ENCODE assay signal across 24 mouse cellular contexts in the genomic region with DNA sequence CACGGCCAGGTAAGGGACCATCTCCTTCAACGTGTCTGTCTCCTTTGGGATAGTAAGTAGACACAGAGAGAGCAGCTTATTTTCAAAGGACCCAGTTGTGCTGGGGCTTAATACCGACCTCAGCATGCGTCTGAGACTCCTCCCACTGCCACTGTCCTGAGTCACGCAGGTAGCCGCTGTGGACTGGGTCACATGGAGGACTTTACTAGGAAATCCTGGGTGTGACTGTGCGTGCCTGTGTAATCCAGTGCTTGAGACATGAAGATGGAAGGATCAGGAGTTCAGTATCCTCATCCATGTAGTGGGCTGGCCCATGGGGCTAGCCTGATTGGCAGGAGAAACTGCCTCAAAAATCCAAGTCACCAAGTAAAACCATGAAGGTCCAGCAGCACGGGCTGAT.
A peak's percentile ranks its signal among the peaks of the same experiment; 100 is the strongest.
DNase-seq lines count a peak whose midpoint lies in the region; ATAC-seq and TF ChIP-seq lines count a peak whose summit lies in the region.
"Had no signal": no experiment of that assay in that cellular context is flagged by ENCODE, and none has a peak within 500 bp of the region (broad histone marks: within the 10 kb centered on the region; RNA-seq: fewer than 3 reads in every experiment).

No protein-coding gene starts in this region.

- H3K9ac ChIP-seq in embryonic facial prominence, embryonic 14.5 days (ENCODE audit: low read depth, low read length), result no peak overlapping the region
- no peak overlapping the region for H3K9ac ChIP-seq in kidney, embryonic 14.5 days (ENCODE audit: low read depth, low read length)
- H3K9ac ChIP-seq in stomach, postnatal 0 days (ENCODE audit: low read length), result no peak overlapping the region
- H3K9ac ChIP-seq: embryonic facial prominence, embryonic 13.5 days; forebrain, embryonic 12.5 days; forebrain, postnatal 0 days had no signal

- H3K27me3 ChIP-seq in embryonic facial prominence, embryonic 14.5 days (replicated peaks; ENCODE audit: control insufficient read depth, insufficient read depth, low read length), result no peaks in the 10 kb centered on the region
- no peaks in the 10 kb centered on the region for H3K27me3 ChIP-seq in embryonic facial prominence, embryonic 10.5 days (replicated peaks; ENCODE audit: low read depth, poor library complexity, severe bottlenecking)
- H3K27me3 ChIP-seq in kidney, adult 2 months (replicated peaks; ENCODE audit: control insufficient read depth, insufficient read depth, low read length), result no peaks in the 10 kb centered on the region
- H3K27me3 ChIP-seq in kidney, embryonic 14.5 days (ENCODE audit: control insufficient read depth, insufficient read depth, low read length), result no peaks in the 10 kb centered on the region
- H3K27me3 ChIP-seq in stomach, postnatal 0 days (ENCODE audit: control insufficient read depth, insufficient read depth, low read length), result no peaks in the 10 kb centered on the region
- H3K27me3 ChIP-seq: CH12.LX; embryonic facial prominence, embryonic 13.5 days; forebrain, embryonic 12.5 days; Patski had no signal

- H3K4me1 ChIP-seq in embryonic facial prominence, embryonic 14.5 days (ENCODE audit: control insufficient read depth, insufficient read depth, low read length), result no peaks in the 10 kb centered on the region
- peaks cover 8% of the 10 kb centered on the region; the same call in 1 of the 2 replicates for H3K4me1 ChIP-seq in embryonic facial prominence, embryonic 10.5 days
- H3K4me1 ChIP-seq in kidney, adult 2 months (ENCODE audit: control insufficient read depth, insufficient read depth, low read length), result peaks cover 8% of the 10 kb centered on the region; the same call in 1 of the 2 replicates
- no peaks in the 10 kb centered on the region for H3K4me1 ChIP-seq in kidney, embryonic 14.5 days (ENCODE audit: control insufficient read depth, insufficient read depth, low read length)
- no peaks in the 10 kb centered on the region for H3K4me1 ChIP-seq in stomach, postnatal 0 days (replicated peaks; ENCODE audit: control insufficient read depth, insufficient read depth)
- H3K4me1 ChIP-seq: forebrain, embryonic 12.5 days had no signal

- no peak for TF ChIP-seq POLR2A in kidney, adult 2 months (IDR thresholded peaks at IDR 0.05; ENCODE audit: low read depth, low read length)

- TF ChIP-seq CTCF in kidney, adult 2 months (conservative IDR thresholded peaks at IDR 0.05; ENCODE audit: insufficient read depth, insufficient read length, low read depth, low read length), result no peak
- no peak for TF ChIP-seq CTCF in stomach, postnatal 0 days (IDR thresholded peaks at IDR 0.05; ENCODE audit: low read depth)

- no peaks in the 10 kb centered on the region for H3K9me3 ChIP-seq in embryonic facial prominence, embryonic 14.5 days (ENCODE audit: control insufficient read depth, low read length)
- no peaks in the 10 kb centered on the region for H3K9me3 ChIP-seq in embryonic facial prominence, embryonic 10.5 days
- no peaks in the 10 kb centered on the region for H3K9me3 ChIP-seq in kidney, embryonic 14.5 days (ENCODE audit: control insufficient read depth, low read length)
- H3K9me3 ChIP-seq in stomach, postnatal 0 days (ENCODE audit: control insufficient read depth, low read length), result no peaks in the 10 kb centered on the region
- H3K9me3 ChIP-seq: embryonic facial prominence, embryonic 13.5 days; forebrain, embryonic 12.5 days; G1E had no signal

- H3K36me3 ChIP-seq in embryonic facial prominence, embryonic 14.5 days (ENCODE audit: control insufficient read depth, insufficient read depth, low read length), result no peaks in the 10 kb centered on the region
- H3K36me3 ChIP-seq in embryonic facial prominence, embryonic 10.5 days (replicated peaks), result peaks cover 9% of the 10 kb centered on the region; the same call in 1 of the 2 replicates
- H3K36me3 ChIP-seq in kidney, adult 2 months (ENCODE audit: control insufficient read depth, insufficient read depth, low read length), result no peaks in the 10 kb centered on the region
- H3K36me3 ChIP-seq in kidney, embryonic 14.5 days (ENCODE audit: control insufficient read depth, insufficient read depth, low read length), result no peaks in the 10 kb centered on the region
- no peaks in the 10 kb centered on the region; the same call in 1 of the 2 replicates for H3K36me3 ChIP-seq in stomach, postnatal 0 days (ENCODE audit: control insufficient read depth, insufficient read depth, low read length)
- H3K36me3 ChIP-seq: forebrain, embryonic 12.5 days had no signal

- H3K4me3 ChIP-seq in embryonic facial prominence, embryonic 14.5 days (ENCODE audit: low read depth, low read length), result no peak overlapping the region
- no peak overlapping the region for H3K4me3 ChIP-seq in embryonic facial prominence, embryonic 10.5 days
- no peak overlapping the region for H3K4me3 ChIP-seq in kidney, adult 2 months (ENCODE audit: insufficient read depth, low read depth, low read length)
- no peak overlapping the region for H3K4me3 ChIP-seq in kidney, embryonic 14.5 days (ENCODE audit: low read length)
- no peak overlapping the region for H3K4me3 ChIP-seq in stomach, postnatal 0 days (ENCODE audit: low read depth, low read length)
- H3K4me3 ChIP-seq: embryonic facial prominence, embryonic 13.5 days; forebrain, embryonic 12.5 days had no signal

- DNase-seq in embryonic facial prominence, embryonic 14.5 days (ENCODE audit: low spot score), result no peak
- DNase-seq in embryonic facial prominence, embryonic 10.5 days (ENCODE audit: low spot score), result no peak
- peak; percentile 16 for DNase-seq in kidney, adult 2 months
- DNase-seq in stomach, postnatal 0 days (ENCODE audit: low spot score), result peak; percentile 42
- no peak for DNase-seq in heart, adult 9 months (ENCODE audit: low spot score in 2 of 2)
- DNase-seq: adrenal gland, adult 8-10 months; adrenal gland, postnatal 14 days; adrenal gland, postnatal 36 days; B cell, adult 2 months; cerebellum, adult 11-12 months; cerebellum, adult 2 months; cerebellum, adult 9-10 months; cerebellum, postnatal 10 days; cerebellum, postnatal 25 days; forebrain, postnatal 0 days had no signal

- 68% methylated on average over 8 of the region's 8 CpGs for WGBS in embryonic facial prominence, embryonic 14.5 days
- WGBS in embryonic facial prominence, embryonic 10.5 days, result 84% methylated on average over 8 of the region's 8 CpGs
- 78% methylated on average over 8 of the region's 8 CpGs for WGBS in kidney, adult 2 months
- WGBS in kidney, embryonic 14.5 days, result 86% methylated on average over 8 of the region's 8 CpGs
- WGBS in stomach, postnatal 0 days, result 68% methylated on average over 8 of the region's 8 CpGs

- no peak for TF ChIP-seq EP300 in stomach, postnatal 0 days (optimal IDR thresholded peaks at IDR 0.05)

- ATAC-seq in embryonic facial prominence, embryonic 14.5 days (ENCODE audit: low read depth), result peak; percentile 44; the same call in 1 of the 2 replicates
- no peak for ATAC-seq in kidney, embryonic 14.5 days (ENCODE audit: low FRiP score, low TSS enrichment)
- ATAC-seq in stomach, postnatal 0 days (ENCODE audit: low FRiP score, low TSS enrichment), result peak; percentile 86
- ATAC-seq: activated CD4-positive, CD25-positive, alpha-beta regulatory T cell, adult 4 months; CD4-positive, CD25-positive, alpha-beta regulatory T cell, adult 4 months; forebrain, embryonic 14.5 days; forebrain, postnatal 0 days; Patski had no signal

- no peak overlapping the region for H3K27ac ChIP-seq in embryonic facial prominence, embryonic 14.5 days (replicated peaks; ENCODE audit: low read depth, low read length)
- H3K27ac ChIP-seq in embryonic facial prominence, embryonic 10.5 days (replicated peaks), result no peak overlapping the region
- no peak overlapping the region for H3K27ac ChIP-seq in kidney, adult 2 months (ENCODE audit: insufficient read depth, low read depth, low read length)
- no peak overlapping the region for H3K27ac ChIP-seq in kidney, embryonic 14.5 days (ENCODE audit: low read depth, low read length)
- H3K27ac ChIP-seq in stomach, postnatal 0 days (replicated peaks), result no peak overlapping the region
- H3K27ac ChIP-seq: embryonic facial prominence, embryonic 13.5 days; forebrain, embryonic 12.5 days had no signal

- H3K4me2 ChIP-seq in embryonic facial prominence, embryonic 14.5 days (ENCODE audit: low read depth, low read length), result no peak overlapping the region
- no peak overlapping the region for H3K4me2 ChIP-seq in kidney, embryonic 14.5 days (replicated peaks; ENCODE audit: low read depth, low read length)
- no peak overlapping the region for H3K4me2 ChIP-seq in stomach, postnatal 0 days (replicated peaks; ENCODE audit: low read depth)
- H3K4me2 ChIP-seq: embryonic facial prominence, embryonic 13.5 days; forebrain, embryonic 12.5 days had no signal

Comparison
In these comparisons a context has a peak if more than half of its experiments do, and no peak if none do; other contexts are left out.
1. DNase-seq: peak in kidney, adult 2 months (single experiment) and stomach, postnatal 0 days (single experiment); none in embryonic facial prominence, embryonic 14.5 days (single experiment), embryonic facial prominence, embryonic 10.5 days (single experiment) and heart, adult 9 months (0 of 2).